Mouse (Mus musculus) liver, embryonic 14.5 days (tissue): ENCODE data around the gene Alg5. TPM values are rescaled to one million over a fixed set of nuclear protein-coding genes. Genes with fewer than 3 reads are reported as not detected.

ENCODE experiments used
- ATAC-seq: fragments of 200-750 bp; cut with Nextera tagmentation; 2 replicates; pipeline ENCODE4 v1.8.0; 2017; ENCODE audit warnings: moderate number of reproducible peaks, mild to moderate bottlenecking, moderate library complexity; ENCODE audit not compliant: insufficient read depth
- DNase-seq, 3 experiments: peaks; one replicate each; pipeline ENCODE4 v3.0.0-alpha.2; 2012 to 2013; ENCODE audit warnings: low read depth in 3 of 3, low spot score in 3 of 3
- H3K27ac ChIP-seq: fragments of 300-500 bp; sonication (generic); 2 replicates; pipeline ENCODE4 v1.5.1; 2014; ENCODE audit warnings: moderate library complexity, mild to moderate bottlenecking, control low read depth, inconsistent platforms
- H3K27me3 ChIP-seq: fragments of 300-500 bp; sonication (generic); 2 replicates; pipeline ENCODE4 v1.6.1; 2014; ENCODE audit warnings: mild to moderate bottlenecking, low read length, moderate library complexity; ENCODE audit not compliant: control insufficient read depth, insufficient read depth
- H3K36me3 ChIP-seq: fragments of 300-500 bp; sonication (generic); replicated peaks from 2 replicates; pipeline ENCODE4 v1.6.1; 2014; ENCODE audit warnings: low read depth; ENCODE audit not compliant: control insufficient read depth, insufficient read depth
- H3K4me1 ChIP-seq, 2 experiments: fragments of 200-500 bp in 1 of 2; fragments of 300-500 bp in 1 of 2; sonication (generic) in 1 of 2; replicated peaks; 2 replicates each; pipeline ENCODE4 v1.6.1; 2012 to 2014; ENCODE audit warnings: antibody characterized with exemption in 1 of 2, inconsistent platforms in 1 of 2, low read length in 1 of 2; ENCODE audit not compliant: control insufficient read depth in 2 of 2, insufficient read depth in 2 of 2
- H3K4me2 ChIP-seq: fragments of 300-500 bp; sonication (generic); 2 replicates; pipeline ENCODE4 v1.6.1; 2014; ENCODE audit warnings: low read depth, mild to moderate bottlenecking, control low read depth, moderate library complexity
- H3K4me3 ChIP-seq, 2 experiments: fragments of 200-500 bp in 1 of 2; fragments of 300-500 bp in 1 of 2; sonication (generic) in 1 of 2; 2 replicates each; pipeline ENCODE4 v1.5.1; 2012 to 2014; ENCODE audit warnings: low read depth in 2 of 2, low read length in 2 of 2, mild to moderate bottlenecking in 2 of 2, control low read depth in 1 of 2, inconsistent platforms in 1 of 2, moderate library complexity in 1 of 2; ENCODE audit not compliant: insufficient read depth in 1 of 2
- H3K9ac ChIP-seq: fragments of 300-500 bp; sonication (generic); replicated peaks from 2 replicates; pipeline ENCODE4 v1.6.1; 2014; ENCODE audit warnings: mild to moderate bottlenecking, control low read depth, moderate library complexity
- H3K9me3 ChIP-seq: fragments of 300-500 bp; sonication (generic); 2 replicates; pipeline ENCODE4 v1.6.1; 2016; ENCODE audit warnings: low read length, mixed read lengths; ENCODE audit not compliant: control insufficient read depth
- CTCF ChIP-seq: IDR thresholded peaks from 2 replicates; pipeline ENCODE4 v1.5.1; 2016; ENCODE audit warnings: antibody characterized with exemption, low read depth, control low read depth
- EP300 ChIP-seq: IDR thresholded peaks from 2 replicates; pipeline ENCODE4 v1.6.1; 2016; ENCODE audit warnings: antibody characterized with exemption, low read depth
- WGBS: fragments of 180-500 bp; shearing (Covaris S2); extraction: QIAGEN DNeasy Blood & Tissue Kit; methylation state at CpG from one replicate; pipeline ENCODE4 v1.1.7; 2014; ENCODE audit not compliant: insufficient replicate concordance; 5-methylcytosine and 5-hydroxymethylcytosine counted together
- polyA plus RNA-seq, 2 experiments: library from polyadenylated mRNA; depleted of rRNA in 1 of 2; stranded (reverse) in 1 of 2; unstranded in 1 of 2; fragments of >200 nt; fragmentation: Nextera tagmentation in 1 of 2; extraction: Ambion mirVana in 1 of 2; gene quantifications; 2 replicates each; pipeline versions ENCODE4 v1.2.1 to v1.2.3; 2012 to 2014

Alg5 gene
- polyA plus RNA-seq, 2 experiments = 12.2 to 29.3 TPM

GRCm38 (mm10) chr3:54736101-54736927, 975 bp downstream of the Alg5 start:
- Histone ChIP-seq H3K4me2 (peak overlapping the region; percentile 86), H3K9me3 (no peaks in the 10 kb centered on the region), H3K27ac (peak overlapping the region; percentile 23; the same call in 1 of the 2 replicates), H3K4me3 (peak overlapping the region; percentile 82 to 89), H3K9ac (peak overlapping the region; percentile 89), H3K36me3 (peaks cover 14% of the 10 kb centered on the region), H3K27me3 (no peaks in the 10 kb centered on the region), H3K4me1 (peaks cover 4 to 12% of the 10 kb centered on the region in 2 experiments; a peak in 3 of 4 replicates)
- ATAC-seq (no peak), DNase-seq (no peak)
- TF ChIP-seq CTCF (no peak), EP300 (no peak)
- WGBS = 38% methylated on average over 18 of the region's 18 CpGs

GRCm38 (mm10) chr3:54737317-54737716, 2.0 kb downstream of the Alg5 start:
- no peak for ATAC-seq
- H3K9me3 ChIP-seq = no peaks in the 10 kb centered on the region
- H3K4me2 ChIP-seq = no peak overlapping the region
- no peak overlapping the region for H3K9ac ChIP-seq
- H3K4me3 ChIP-seq = no peak overlapping the region
- no peak for DNase-seq
- H3K27ac ChIP-seq = no peak overlapping the region
- TF ChIP-seq CTCF (no peak), EP300 (no peak)
- 84% methylated on average over 8 of the region's 8 CpGs for WGBS
- H3K36me3 ChIP-seq = peaks cover 15% of the 10 kb centered on the region
- H3K27me3 ChIP-seq = no peaks in the 10 kb centered on the region
- H3K4me1 ChIP-seq = peaks cover 4 to 12% of the 10 kb centered on the region in 2 experiments; a peak in 3 of 4 replicates

GRCm38 (mm10) chr3:54741965-54742364, 6.6 kb downstream of the Alg5 start:
- TF ChIP-seq EP300 (no peak), CTCF (no peak)
- peaks cover 25% of the 10 kb centered on the region for H3K36me3 ChIP-seq
- no peak overlapping the region for H3K27ac ChIP-seq
- DNase-seq (no peak), ATAC-seq (no peak)
- WGBS = 87% methylated on average over 11 of the region's 11 CpGs
- no peaks in the 10 kb centered on the region for H3K27me3 ChIP-seq
- H3K4me2 ChIP-seq = no peak overlapping the region
- no peak overlapping the region for H3K4me3 ChIP-seq
- H3K9ac ChIP-seq = no peak overlapping the region
- H3K9me3 ChIP-seq = no peaks in the 10 kb centered on the region
- no peaks in the 10 kb centered on the region for H3K4me1 ChIP-seq

GRCm38 (mm10) chr3:54745799-54746198, 10.5 kb downstream of the Alg5 start:
- Histone ChIP-seq H3K27me3 (no peaks in the 10 kb centered on the region), H3K27ac (no peak overlapping the region), H3K4me2 (no peak overlapping the region), H3K4me3 (no peak overlapping the region), H3K4me1 (no peaks in the 10 kb centered on the region), H3K9me3 (no peaks in the 10 kb centered on the region), H3K36me3 (peaks cover 30% of the 10 kb centered on the region), H3K9ac (no peak overlapping the region)
- 60% methylated on average over 5 of the region's 5 CpGs for WGBS
- TF ChIP-seq CTCF (peak; percentile 71), EP300 (no peak)
- ATAC-seq (no peak), DNase-seq (no peak)

GRCm38 (mm10) chr3:54753411-54753810, 18.1 kb downstream of the Alg5 start:
- H3K4me2 ChIP-seq = no peak overlapping the region
- H3K4me3 ChIP-seq = no peak overlapping the region
- ATAC-seq (no peak), DNase-seq (no peak)
- peaks cover 19% of the 10 kb centered on the region for H3K27me3 ChIP-seq
- H3K4me1 ChIP-seq = no peaks in the 10 kb centered on the region
- no peak overlapping the region for H3K27ac ChIP-seq
- no peaks in the 10 kb centered on the region for H3K9me3 ChIP-seq
- no peak for TF ChIP-seq CTCF
- TF ChIP-seq EP300 = no peak
- H3K36me3 ChIP-seq = peaks cover 5% of the 10 kb centered on the region
- WGBS = 56% methylated on average over 4 of the region's 4 CpGs
- no peak overlapping the region for H3K9ac ChIP-seq
